Mouse (Mus musculus) lung, postnatal 25 days (tissue): ENCODE results near the gene Lrp6.

Experiments used
- DNase-seq: peaks from one replicate; pipeline ENCODE4 v3.0.0; 2022; ENCODE audit warnings: low spot score

The Lrp6 gene

GRCm38 (mm10) chr6:134566818-134567485 is at the start of gene Lrp6:
TSS of gene Lrp6 (minus strand) at chr6:134566965.
- peak; percentile 77 for DNase-seq

- DNase-seq: peak; percentile 90
These were observed 48.2 kb upstream of the Lrp6 start for GRCm38 (mm10) chr6:134614723-134615648.

DNA sequence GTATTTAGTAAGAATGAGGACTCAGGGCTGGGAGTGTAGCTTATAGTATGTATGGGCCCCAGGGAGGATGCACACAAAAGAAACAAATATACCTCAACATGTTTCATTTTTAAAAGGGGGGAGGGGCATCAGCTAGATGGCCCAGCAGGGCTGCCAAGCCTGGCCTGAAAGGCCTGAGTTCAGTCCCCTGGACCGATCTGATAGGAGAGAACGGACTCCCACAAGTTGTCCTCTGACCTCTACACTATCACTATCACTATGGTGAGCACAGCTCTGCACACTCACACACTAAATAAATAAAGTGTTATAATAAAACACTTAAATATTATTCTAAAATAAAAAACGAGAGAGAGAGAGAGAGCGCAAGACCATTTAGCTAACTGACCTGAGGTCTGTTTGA is 47.6 kb upstream of the Lrp6 start:
- DNase-seq: no peak

DNA sequence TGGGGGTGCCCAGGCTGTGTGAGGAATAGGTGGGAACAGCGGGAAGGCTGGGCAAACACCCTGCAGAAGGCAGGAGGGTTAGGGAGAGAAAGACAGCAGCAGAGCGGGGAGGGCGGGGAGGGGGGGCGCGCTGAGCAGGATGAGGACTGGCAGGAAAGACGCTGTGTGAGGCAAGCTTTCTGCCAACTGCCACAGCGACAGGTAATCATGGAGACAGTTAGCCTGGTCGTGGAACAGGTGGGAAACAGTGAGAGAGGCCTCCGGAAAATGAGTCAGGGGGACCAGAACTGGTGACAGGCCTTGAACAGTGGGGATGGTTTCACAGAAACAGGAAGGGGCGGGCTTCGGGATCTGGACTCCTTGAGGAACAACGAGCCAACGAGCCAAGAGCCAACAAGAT is 45.1 kb upstream of the Lrp6 start:
- DNase-seq: no peak

DNA sequence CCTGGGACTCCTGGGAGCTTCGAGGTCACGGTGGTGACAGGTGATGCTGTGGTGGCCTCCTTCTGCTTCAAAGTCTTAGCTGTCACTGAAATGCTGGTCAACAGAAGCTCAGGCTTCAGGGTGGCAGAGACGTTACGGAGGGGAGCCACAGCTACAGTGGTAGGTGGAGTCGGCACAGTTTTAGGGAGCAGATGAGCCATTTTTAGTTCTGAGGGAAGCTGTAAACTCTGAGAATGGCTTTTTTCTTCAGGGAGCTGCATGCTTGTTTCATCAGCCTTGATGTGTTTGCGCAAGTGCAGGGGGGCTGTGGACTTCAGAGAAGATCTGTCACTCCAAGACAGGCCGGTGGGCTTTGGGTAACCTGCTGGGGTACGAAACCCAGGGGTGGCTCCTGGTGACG is 43.6 kb upstream of the Lrp6 start:
- DNase-seq: no peak

DNA sequence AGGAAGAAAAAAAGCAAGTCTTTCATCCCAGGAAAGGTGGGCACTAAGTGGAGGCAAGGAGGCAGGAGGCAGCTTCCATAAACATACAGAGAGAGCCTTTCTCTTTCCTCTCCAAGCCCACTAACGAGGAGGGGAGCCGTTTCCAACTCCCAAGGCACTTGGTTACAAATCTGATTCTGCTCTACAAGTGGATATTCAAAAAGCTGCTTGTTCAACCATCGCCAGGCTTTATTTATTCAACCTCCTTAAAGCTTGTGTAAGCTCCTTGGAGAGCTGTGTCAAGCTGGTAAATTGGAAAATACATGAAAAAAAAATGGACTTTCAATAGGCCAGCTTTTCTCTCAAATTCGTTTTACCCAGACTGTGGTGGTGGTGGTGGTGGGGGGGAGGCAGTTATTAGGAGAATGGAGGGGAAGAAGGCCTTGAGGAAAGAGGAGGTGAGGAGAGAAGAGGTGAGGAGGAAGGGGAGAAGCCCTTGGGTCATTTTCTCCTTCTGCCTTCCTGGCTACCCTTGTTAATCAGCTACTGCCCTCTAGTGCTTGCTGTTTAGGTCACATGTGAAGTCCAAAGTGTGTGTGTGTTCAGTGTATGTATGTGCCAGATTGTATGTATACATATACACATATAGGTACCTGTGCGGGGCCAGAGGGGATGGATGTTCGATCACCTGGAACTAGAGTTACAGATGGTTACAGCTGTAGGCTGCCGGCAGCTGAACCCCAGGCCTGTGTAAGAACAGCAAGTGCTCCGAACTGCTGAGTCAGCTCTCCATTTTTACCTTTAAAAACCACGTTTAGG is 40.4 kb upstream of the Lrp6 start:
- DNase-seq: peak; percentile 72

GRCm38 (mm10) chr6:134606540-134606939 is 39.8 kb upstream of the Lrp6 start:
- peak; percentile 39 for DNase-seq

DNA sequence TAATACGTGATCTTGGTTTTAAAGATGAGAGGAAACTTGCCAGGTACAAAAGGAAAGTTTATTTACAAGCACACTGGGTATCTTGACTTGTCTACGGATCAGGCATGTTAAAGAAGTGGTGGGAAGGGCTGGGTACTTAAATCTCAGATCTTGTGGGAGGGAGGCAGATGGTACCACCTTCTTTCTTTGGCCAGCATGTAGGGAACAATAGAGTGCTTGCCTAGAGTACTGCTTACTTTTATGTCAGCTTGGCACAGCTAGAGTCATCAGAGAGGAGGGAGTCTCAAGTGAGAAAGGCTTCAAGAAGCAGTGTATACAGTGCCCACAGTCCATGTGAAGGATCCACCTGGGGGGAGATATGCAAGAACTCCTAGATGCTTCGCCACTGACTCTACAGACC is 38.4 kb upstream of the Lrp6 start:
- DNase-seq: no peak

DNA sequence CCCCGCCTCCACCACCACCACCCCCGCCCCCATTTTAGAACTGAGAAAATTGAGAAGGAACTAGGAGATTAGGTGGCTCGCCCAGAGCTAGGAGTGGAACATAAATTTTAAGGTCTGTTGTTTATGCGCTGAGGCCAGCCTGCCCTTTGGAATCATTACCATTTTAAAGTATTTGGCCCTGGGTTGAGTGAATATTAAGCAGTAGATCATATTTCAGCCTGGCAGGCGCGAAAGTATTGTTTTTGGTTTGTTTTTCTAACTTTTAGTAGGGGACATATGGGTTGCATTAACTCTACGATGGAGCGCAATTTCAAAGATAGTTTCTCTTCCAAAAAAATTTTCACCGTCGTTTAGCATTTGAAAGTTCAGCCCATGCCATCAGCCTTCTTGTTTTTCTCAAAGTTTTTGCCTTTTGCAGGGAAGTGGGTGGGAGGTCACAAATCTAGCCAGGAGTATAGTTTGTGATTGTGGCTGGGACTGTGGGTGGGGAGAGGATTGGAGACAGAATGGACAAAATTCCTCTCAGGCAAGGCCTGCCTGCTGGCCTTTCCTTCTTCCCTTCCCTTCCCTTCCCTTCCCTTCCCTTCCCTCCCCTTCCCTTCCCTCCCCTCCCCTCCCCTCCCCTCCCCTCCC is 35.7 kb upstream of the Lrp6 start:
- DNase-seq: no peak

DNA sequence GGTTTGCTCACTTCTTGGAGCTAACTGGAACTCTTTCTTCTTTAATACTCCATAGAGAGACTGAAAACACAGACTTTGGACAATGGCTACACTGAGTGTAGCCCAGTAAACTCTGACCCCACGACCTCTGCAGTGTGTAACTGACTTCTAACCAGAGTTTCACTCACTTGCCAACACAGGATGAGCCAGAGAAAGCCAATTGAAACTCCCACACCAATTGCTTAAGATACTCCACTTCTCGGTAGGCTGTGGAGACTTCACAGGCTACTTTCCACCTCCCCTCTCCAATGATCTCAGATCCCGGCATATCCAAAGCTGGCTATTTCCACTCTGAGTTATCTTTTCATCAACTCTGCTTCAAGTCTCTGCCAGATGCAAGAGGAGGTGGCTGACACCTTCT is 35.0 kb upstream of the Lrp6 start:
- DNase-seq: no peak

DNA sequence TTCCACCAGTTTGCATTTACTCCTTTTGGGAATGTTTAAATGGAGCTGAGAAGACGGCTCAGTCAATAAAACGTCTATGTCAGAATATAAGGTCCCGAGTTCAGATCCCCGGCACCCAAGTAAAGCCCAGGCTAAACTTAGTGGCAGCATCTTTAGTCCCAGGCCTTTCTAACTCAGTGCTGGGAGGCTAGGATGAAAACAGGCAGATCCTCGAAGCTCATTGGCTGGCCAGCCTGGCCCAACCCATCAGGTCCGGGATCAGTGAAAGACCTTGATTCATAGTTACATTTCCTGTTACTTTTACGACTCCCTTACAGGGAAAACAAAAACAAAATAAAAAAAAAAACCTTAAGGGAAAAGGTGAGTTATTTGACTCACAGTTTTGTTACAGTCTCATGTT is 34.4 kb upstream of the Lrp6 start:
- DNase-seq: no peak

- no peak for DNase-seq
These were observed 32.5 kb upstream of the Lrp6 start for GRCm38 (mm10) chr6:134599239-134599638.

DNA sequence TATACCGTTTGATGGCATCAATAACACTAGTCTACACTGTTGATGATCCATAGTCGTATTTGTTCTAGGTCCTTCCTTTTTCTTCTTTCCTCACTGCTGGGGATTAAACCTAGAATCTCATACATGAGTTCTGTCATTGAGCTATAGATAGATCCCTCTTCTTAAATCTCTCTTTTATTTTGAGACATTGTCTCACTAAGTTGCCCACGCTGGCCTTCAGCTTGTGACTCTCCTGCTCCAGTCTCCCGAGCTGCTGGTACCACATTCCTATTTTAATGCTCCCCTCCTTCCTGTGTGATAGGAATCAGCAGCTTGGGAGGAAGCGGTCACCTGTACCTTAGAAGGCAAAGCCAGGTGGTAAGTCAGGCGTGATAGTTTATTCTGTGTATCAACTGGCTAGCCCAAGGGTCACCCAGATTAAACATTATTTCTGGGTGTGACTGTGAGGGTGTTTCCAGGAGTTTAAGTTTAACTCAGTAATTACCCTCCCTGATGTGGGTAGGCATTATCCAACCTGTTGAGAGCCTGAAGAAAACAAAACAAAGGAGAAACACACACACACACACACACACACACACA is 31.0 kb upstream of the Lrp6 start:
- no peak for DNase-seq

DNA sequence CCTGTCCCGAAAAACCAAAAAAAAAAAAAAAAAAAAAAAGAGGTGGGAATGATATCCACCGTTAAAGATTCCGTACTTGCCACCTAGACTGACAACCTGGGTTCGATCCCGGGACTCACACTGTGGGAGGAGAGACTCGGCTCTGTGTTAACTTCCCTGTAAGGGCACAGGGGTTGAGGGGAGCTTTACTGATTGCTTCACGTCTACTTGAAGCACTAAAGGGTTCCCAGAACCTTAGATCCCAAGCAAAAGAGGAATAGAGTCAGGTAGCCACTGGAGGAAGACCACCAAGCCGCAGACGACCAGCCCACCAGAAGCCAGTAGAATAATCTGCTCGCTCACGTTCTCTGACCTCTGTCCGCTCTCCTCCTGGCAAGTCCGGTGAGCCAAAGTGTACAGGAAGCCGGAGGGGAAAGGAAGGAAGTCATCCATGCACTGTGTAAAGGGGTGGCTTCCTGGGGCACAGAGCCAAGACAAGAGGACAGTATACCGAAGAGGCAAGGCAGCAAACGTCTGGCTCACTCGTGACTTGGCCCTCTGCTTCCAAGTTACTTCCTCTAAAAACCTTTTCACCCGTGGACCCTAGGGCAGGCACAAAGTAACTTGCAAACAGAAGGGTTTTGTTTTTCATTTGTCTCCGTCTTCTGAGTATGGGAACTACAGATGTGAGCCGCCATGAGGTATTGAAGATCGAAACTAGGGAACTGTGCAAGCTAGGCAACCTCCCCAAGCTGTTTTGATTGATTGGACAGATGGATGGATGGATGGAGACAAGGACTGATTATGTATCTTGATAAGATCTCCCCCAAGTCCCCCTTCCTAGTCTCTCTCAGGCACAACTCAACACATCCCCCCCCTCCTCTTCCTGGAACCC is 28.0 kb upstream of the Lrp6 start:
- DNase-seq: peak; percentile 84

DNA sequence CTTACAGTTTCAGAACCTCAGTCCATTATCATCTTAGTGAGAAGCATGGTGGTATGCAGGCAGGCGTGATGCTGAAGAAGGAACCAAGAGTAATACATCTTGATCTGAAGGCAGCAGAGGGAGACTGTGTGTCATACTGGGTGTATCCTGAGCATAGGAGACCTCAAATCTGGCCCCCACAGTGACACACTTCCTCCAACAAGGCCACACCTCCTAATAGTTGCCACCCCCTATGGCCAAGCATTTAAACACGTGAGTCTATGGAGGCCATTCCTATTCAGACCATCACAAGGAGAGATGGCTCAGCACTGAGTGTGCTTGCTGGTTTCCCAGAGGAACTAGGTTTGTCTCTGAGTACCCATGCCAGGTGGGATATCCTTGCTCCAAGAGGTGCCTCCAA is 24.8 kb upstream of the Lrp6 start:
- DNase-seq: no peak

DNA sequence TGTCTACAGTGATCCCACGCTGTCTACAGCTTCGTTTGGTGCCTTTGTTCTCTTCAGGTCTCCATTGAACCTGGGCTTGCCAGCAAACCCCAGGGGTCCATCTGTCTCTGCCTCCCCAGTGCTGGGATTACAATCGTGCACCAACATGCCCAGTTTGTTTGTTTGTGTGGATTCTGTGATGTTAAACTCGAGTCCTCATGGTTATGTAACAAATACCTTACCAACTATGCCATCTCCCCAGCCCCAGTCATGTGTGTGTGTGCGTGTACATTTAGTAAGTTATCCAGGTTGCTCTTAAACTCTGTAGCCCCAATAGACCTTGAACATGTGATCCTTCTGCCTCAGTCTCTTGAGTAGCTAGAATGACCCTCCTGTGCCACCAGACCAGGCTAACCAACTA is 19.5 kb upstream of the Lrp6 start:
- no peak for DNase-seq

DNA sequence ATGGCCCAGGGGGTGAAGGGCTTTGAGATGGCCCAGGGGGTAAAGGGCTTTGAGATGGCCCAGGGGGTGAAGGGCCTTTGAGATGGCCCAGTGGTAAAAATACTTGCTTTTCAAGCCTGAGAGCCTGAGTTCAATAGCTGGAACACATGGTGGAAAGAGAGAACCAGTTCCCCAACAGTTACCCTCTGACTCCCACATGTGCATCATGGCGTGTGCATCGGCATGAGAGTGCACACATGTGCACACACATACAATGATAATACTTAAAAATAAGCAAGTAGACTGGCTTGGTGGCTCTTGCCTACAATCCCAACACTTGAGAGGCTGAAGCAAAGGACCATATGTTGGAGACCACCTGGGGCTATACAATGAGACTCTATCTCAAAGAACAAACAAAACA is 17.9 kb upstream of the Lrp6 start:
- no peak for DNase-seq

DNA sequence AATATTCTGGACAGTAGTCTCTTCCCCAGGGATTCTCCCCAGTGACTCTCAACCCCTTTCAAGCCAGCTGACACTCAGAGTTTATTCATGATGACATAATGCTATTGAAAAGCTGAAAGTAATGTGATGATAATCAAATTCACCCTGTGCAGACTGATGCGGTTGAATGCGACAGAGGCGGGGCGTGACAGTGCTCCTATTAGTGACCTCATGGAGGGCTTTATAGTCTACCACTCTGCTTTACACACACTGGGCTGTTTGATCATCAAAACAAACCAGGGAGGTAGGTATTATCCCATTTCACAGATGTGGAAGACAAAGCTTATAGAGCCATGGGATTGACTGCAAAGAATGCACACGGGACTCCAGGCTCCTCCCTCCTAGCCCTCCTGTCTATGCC is 15.3 kb upstream of the Lrp6 start:
- no peak for DNase-seq

- no peak for DNase-seq
These were observed 12.7 kb upstream of the Lrp6 start for GRCm38 (mm10) chr6:134579506-134579905.

- DNase-seq: no peak
These were observed 11.3 kb upstream of the Lrp6 start for GRCm38 (mm10) chr6:134578039-134578438.

- peak; percentile 69 for DNase-seq
These were observed 8.6 kb upstream of the Lrp6 start for GRCm38 (mm10) chr6:134575288-134575741.
